Mouse (Mus musculus): ENCODE measurements at regions not wholly inside any gene's neighbourhood (a gene's known extent, or its start where the extent isn't known, plus 50 kb on each side); places are given as distances from the start of the nearest gene placed in this dataset.

- Histone ChIP-seq H3K36me3 (ENCODE audit: insufficient read depth) (no peaks in the 10 kb centered on the region), H3K4me3 (ENCODE audit: low read depth, low read length) (no peak overlapping the region)
- no peak for DNase-seq
These were observed 263.8 kb upstream of the Cpeb2 start for GRCm38 (mm10) chr5:42969209-42969608.

GRCm38 (mm10) chr5:42969621-42970020 is 263.3 kb upstream of the Cpeb2 start:
- no peak for ATAC-seq
- H3K27ac ChIP-seq (ENCODE audit: low read depth, low read length) = no peak overlapping the region
- 76% methylated on average over 3 of the region's 3 CpGs for WGBS
- no peak for TF ChIP-seq CTCF (IDR thresholded peaks at IDR 0.05; ENCODE audit: low read depth)
- H3K36me3 ChIP-seq (ENCODE audit: insufficient read depth) = no peaks in the 10 kb centered on the region
- no peak overlapping the region for H3K4me3 ChIP-seq (ENCODE audit: low read depth, low read length)
- H3K4me2 ChIP-seq (ENCODE audit: low read depth) = no peak overlapping the region
- no peaks in the 10 kb centered on the region for H3K9me3 ChIP-seq (ENCODE audit: low read length)
- H3K4me1 ChIP-seq (ENCODE audit: insufficient read depth) = no peaks in the 10 kb centered on the region
- H3K9ac ChIP-seq = no peak overlapping the region
- no peaks in the 10 kb centered on the region for H3K27me3 ChIP-seq (ENCODE audit: insufficient read depth, low read length)
- DNase-seq = no peak

More at GRCm38 (mm10) chr5:42969209-42969608, 263.8 kb upstream of the Cpeb2 start:
- no peak overlapping the region for H3K4me2 ChIP-seq (ENCODE audit: low read depth)
- H3K27me3 ChIP-seq (ENCODE audit: insufficient read depth, low read length) = no peaks in the 10 kb centered on the region
- H3K4me1 ChIP-seq (ENCODE audit: insufficient read depth) = no peaks in the 10 kb centered on the region
- H3K9ac ChIP-seq = no peak overlapping the region
- TF ChIP-seq CTCF (IDR thresholded peaks at IDR 0.05; ENCODE audit: low read depth) = no peak
- ATAC-seq = no peak
- no peak overlapping the region for H3K27ac ChIP-seq (ENCODE audit: low read depth, low read length)
- no peaks in the 10 kb centered on the region for H3K9me3 ChIP-seq (ENCODE audit: low read length)

GRCm38 (mm10) chr5:42977108-42977507 is 255.9 kb upstream of the Cpeb2 start:
- Histone ChIP-seq H3K4me2 (ENCODE audit: low read depth) (no peak overlapping the region), H3K4me1 (ENCODE audit: insufficient read depth) (no peaks in the 10 kb centered on the region), H3K9ac (no peak overlapping the region), H3K9me3 (ENCODE audit: low read length) (no peaks in the 10 kb centered on the region), H3K27ac (ENCODE audit: low read depth, low read length) (no peak overlapping the region), H3K36me3 (ENCODE audit: insufficient read depth) (no peaks in the 10 kb centered on the region), H3K27me3 (ENCODE audit: insufficient read depth, low read length) (no peaks in the 10 kb centered on the region), H3K4me3 (ENCODE audit: low read depth, low read length) (no peak overlapping the region)
- no peak for TF ChIP-seq CTCF (IDR thresholded peaks at IDR 0.05; ENCODE audit: low read depth)
- DNase-seq = no peak
- no peak for ATAC-seq
- WGBS = 89% methylated on average over 4 of the region's 4 CpGs

GRCm38 (mm10) chr5:42980946-42981650 is 251.9 kb upstream of the Cpeb2 start:
- H3K9ac ChIP-seq = no peak overlapping the region
- H3K27me3 ChIP-seq (ENCODE audit: insufficient read depth, low read length) = no peaks in the 10 kb centered on the region
- TF ChIP-seq CTCF (IDR thresholded peaks at IDR 0.05; ENCODE audit: low read depth) = no peak
- H3K27ac ChIP-seq (ENCODE audit: low read depth, low read length) = no peak overlapping the region
- ATAC-seq (no peak), DNase-seq (no peak)
- no peaks in the 10 kb centered on the region for H3K9me3 ChIP-seq (ENCODE audit: low read length)
- no peaks in the 10 kb centered on the region for H3K4me1 ChIP-seq (ENCODE audit: insufficient read depth)
- H3K4me3 ChIP-seq (ENCODE audit: low read depth, low read length) = no peak overlapping the region
- 69% methylated on average over 2 of the region's 2 CpGs for WGBS
- no peak overlapping the region for H3K4me2 ChIP-seq (ENCODE audit: low read depth)
- H3K36me3 ChIP-seq (ENCODE audit: insufficient read depth) = no peaks in the 10 kb centered on the region

- no peak overlapping the region for H3K4me3 ChIP-seq (ENCODE audit: low read depth, low read length)
- H3K4me2 ChIP-seq (ENCODE audit: low read depth) = no peak overlapping the region
- ATAC-seq = no peak
- H3K27me3 ChIP-seq (ENCODE audit: insufficient read depth, low read length) = no peaks in the 10 kb centered on the region
- no peak for DNase-seq
- no peaks in the 10 kb centered on the region for H3K9me3 ChIP-seq (ENCODE audit: low read length)
- H3K9ac ChIP-seq = no peak overlapping the region
- WGBS = 73% methylated on average over 4 of the region's 4 CpGs
- no peak overlapping the region for H3K27ac ChIP-seq (ENCODE audit: low read depth, low read length)
- no peak for TF ChIP-seq CTCF (IDR thresholded peaks at IDR 0.05; ENCODE audit: low read depth)
- H3K4me1 ChIP-seq (ENCODE audit: insufficient read depth) = no peaks in the 10 kb centered on the region
- H3K36me3 ChIP-seq (ENCODE audit: insufficient read depth) = no peaks in the 10 kb centered on the region
These were observed 246.8 kb upstream of the Cpeb2 start for GRCm38 (mm10) chr5:42986203-42986602.

- no peaks in the 10 kb centered on the region for H3K27me3 ChIP-seq (ENCODE audit: insufficient read depth, low read length)
These were observed 245.1 kb upstream of the Cpeb2 start for GRCm38 (mm10) chr5:42987710-42988466.

GRCm38 (mm10) chr5:42989287-42989686 is 243.7 kb upstream of the Cpeb2 start:
- no peaks in the 10 kb centered on the region for H3K4me1 ChIP-seq (ENCODE audit: insufficient read depth)
- DNase-seq (no peak), ATAC-seq (no peak)
- TF ChIP-seq CTCF (IDR thresholded peaks at IDR 0.05; ENCODE audit: low read depth) = no peak
- no peaks in the 10 kb centered on the region for H3K27me3 ChIP-seq (ENCODE audit: insufficient read depth, low read length)
- no peaks in the 10 kb centered on the region for H3K36me3 ChIP-seq (ENCODE audit: insufficient read depth)
- no peak overlapping the region for H3K4me3 ChIP-seq (ENCODE audit: low read depth, low read length)
- WGBS = 90% methylated on average over 3 of the region's 3 CpGs
- H3K27ac ChIP-seq (ENCODE audit: low read depth, low read length) = no peak overlapping the region
- no peak overlapping the region for H3K9ac ChIP-seq
- no peak overlapping the region for H3K4me2 ChIP-seq (ENCODE audit: low read depth)
- no peaks in the 10 kb centered on the region for H3K9me3 ChIP-seq (ENCODE audit: low read length)

More at GRCm38 (mm10) chr5:42987710-42988466, 245.1 kb upstream of the Cpeb2 start:
- no peak for TF ChIP-seq CTCF (IDR thresholded peaks at IDR 0.05; ENCODE audit: low read depth)
- no peaks in the 10 kb centered on the region for H3K9me3 ChIP-seq (ENCODE audit: low read length)
- H3K4me3 ChIP-seq (ENCODE audit: low read depth, low read length) = no peak overlapping the region
- DNase-seq (no peak), ATAC-seq (no peak)
- H3K4me2 ChIP-seq (ENCODE audit: low read depth) = no peak overlapping the region
- H3K4me1 ChIP-seq (ENCODE audit: insufficient read depth) = no peaks in the 10 kb centered on the region
- H3K36me3 ChIP-seq (ENCODE audit: insufficient read depth) = no peaks in the 10 kb centered on the region
- H3K27ac ChIP-seq (ENCODE audit: low read depth, low read length) = no peak overlapping the region
- WGBS = 74% methylated on average over 3 of the region's 3 CpGs
- H3K9ac ChIP-seq = no peak overlapping the region

All from forebrain, postnatal 0 days (tissue).